Comparison of ENCODE assay signal across 14 mouse cellular contexts in the genomic region with DNA sequence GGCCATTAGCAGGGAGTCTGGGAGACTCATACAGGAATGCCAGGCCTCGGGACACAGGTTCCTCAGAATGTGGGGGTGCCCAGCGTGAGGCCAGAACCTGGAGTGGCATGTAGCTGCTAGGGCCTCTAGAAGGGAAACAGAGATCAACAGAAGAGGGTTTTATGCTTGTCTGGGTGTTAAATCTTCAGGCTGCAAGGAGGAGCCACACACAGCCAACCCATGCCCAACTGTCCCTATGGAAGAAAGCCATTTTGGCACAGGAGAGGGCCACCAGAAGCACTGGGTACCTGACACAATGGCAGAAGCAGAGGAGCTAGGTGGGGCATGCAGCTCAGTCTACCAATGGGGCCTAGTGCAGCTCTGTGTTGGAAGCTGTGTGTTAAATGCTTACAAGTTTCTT. TPM values are rescaled to one million over a fixed set of nuclear protein-coding genes. Genes with fewer than 3 reads are reported as not detected.
DNase-seq lines count a peak whose midpoint lies in the region; ATAC-seq and TF ChIP-seq lines count a peak whose summit lies in the region.
"Had no signal": no experiment of that assay in that cellular context is flagged by ENCODE, and none has a peak within 500 bp of the region (broad histone marks: within the 10 kb centered on the region; RNA-seq: fewer than 3 reads in every experiment).

No protein-coding gene starts in this region.

- DNase-seq in cerebellum, postnatal 4 days (ENCODE audit: low spot score in 2 of 2): no peak
- DNase-seq in layer of hippocampus, adult 2 months (ENCODE audit: low spot score in 2 of 2): peak in 1 of 2 experiments; percentile 27
- DNase-seq in layer of hippocampus, postnatal 36 days: no peak
- peak; percentile 86 for DNase-seq in brain, adult 2 months (ENCODE audit: low read depth, low spot score)
- peak; percentile 80 for DNase-seq in cerebellum, adult 9-10 months
- DNase-seq in retina, embryonic 14.5 days (ENCODE audit: low spot score): no peak
- no peak for DNase-seq in kidney, adult 11 months

- H3K4me3 ChIP-seq in layer of hippocampus, adult 2 months: no peak overlapping the region
- H3K4me3 ChIP-seq: embryonic facial prominence, embryonic 12.5 days; erythroblast, embryonic 14.5 days; heart, embryonic 10.5 days; hindbrain, embryonic 12.5 days; liver, embryonic 12.5 days; megakaryocyte, embryonic 14.5 days had no signal

- 0 out of 2 replicates have a peak, but pooled peaks have one; percentile 36 for ATAC-seq in cerebellum, adult (ENCODE audit: insufficient number of reproducible peaks, low FRiP score, low TSS enrichment)
- ATAC-seq: liver, embryonic 12.5 days had no signal

- peak overlapping the region; percentile 69; the same call in 1 of the 2 replicates for H3K27ac ChIP-seq in layer of hippocampus, adult 2 months
- H3K27ac ChIP-seq: embryonic facial prominence, embryonic 12.5 days; heart, embryonic 10.5 days; hindbrain, embryonic 12.5 days; liver, embryonic 12.5 days had no signal

- no peak for TF ChIP-seq CTCF in layer of hippocampus, adult 2 months (conservative IDR thresholded peaks at IDR 0.05)

RNA-seq across cellular contexts. Expression of gene Ralgps1, which starts 21.7 kb away (rescaled TPM):
- total RNA-seq in layer of hippocampus, adult 2 months (2021): 10 to 100 TPM; 68.2 TPM
- 10 to 100 TPM; 60.2 to 72.7 TPM for total RNA-seq in layer of hippocampus, postnatal 36 days (2021)

Comparison
In these comparisons a context has a peak if more than half of its experiments do, and no peak if none do; other contexts are left out.
1. DNase-seq: peak in brain, adult 2 months (single experiment) and cerebellum, adult 9-10 months (single experiment); none in cerebellum, postnatal 4 days (0 of 2), layer of hippocampus, postnatal 36 days (0 of 2), retina, embryonic 14.5 days (single experiment) and kidney, adult 11 months (single experiment).